Mouse (Mus musculus): ENCODE measurements around the gene Stil.
A peak's percentile ranks its signal among the peaks of the same experiment; 100 is the strongest.

DNA sequence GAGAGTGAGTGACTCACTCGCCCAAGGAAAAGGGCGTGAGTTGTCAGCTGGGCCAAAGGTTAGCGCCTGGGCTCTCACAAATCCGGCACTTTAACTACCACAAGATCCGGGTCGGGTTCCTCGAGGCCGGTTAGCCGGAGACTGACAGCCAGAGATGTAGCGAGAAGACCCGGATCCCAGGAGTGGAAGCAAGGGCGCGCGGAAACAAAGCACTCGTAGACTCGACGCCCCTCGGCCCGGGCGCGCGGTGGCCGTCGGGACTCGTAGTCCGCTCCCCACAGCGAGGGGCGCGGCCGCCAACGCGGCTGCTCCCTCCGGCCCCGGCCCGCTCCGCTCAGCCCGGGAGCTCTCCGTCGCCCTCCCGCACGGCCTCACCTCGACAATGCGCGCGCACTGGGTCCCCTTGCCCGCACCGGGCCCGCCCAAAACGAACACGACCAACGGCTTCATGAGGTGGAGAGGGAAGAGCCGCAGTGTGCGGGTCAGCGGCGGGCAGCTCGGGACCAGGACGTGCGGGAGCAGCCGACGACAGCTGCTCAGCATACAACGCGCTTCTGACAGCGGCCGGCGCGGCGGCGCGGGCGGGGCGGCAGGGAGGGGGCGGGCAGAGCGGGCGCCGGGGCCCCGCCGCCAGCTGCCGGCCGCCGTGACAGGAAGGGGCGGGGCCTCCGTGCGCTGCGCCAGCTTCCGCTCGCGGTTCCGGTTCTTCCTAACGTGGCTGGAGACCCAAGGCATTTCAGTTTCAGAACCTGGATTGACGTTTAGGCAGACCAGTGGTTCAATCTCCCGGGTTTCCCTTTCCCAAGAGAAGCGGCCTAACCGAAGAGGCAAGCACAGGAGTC is 13.1 kb upstream of the Stil start, which contains the start of gene Cmpk1:
- TF ChIP-seq CTCF (IDR thresholded peaks at IDR 0.05; ENCODE audit: borderline replicate concordance, control insufficient read depth, extremely low read depth, insufficient read depth, low read length, poor library complexity) (0 out of 2 replicates have a peak, but pooled peaks have one; percentile 8), POLR2A (IDR thresholded peaks at IDR 0.05; ENCODE audit: control insufficient read depth, extremely low read depth, insufficient read depth, low read length, poor library complexity) (peak; percentile 67)

All from thymus, adult 2 months (tissue).